Comparison of ENCODE assay signal across 25 mouse cellular contexts in genomic region chr8:77261215-77261614, GRCm38 (mm10).
DNase-seq lines count a peak whose midpoint lies in the region; ATAC-seq and TF ChIP-seq lines count a peak whose summit lies in the region.
"Had no signal": no experiment of that assay in that cellular context is flagged by ENCODE, and none has a peak within 500 bp of the region (broad histone marks: within the 10 kb centered on the region; RNA-seq: fewer than 3 reads in every experiment).

No protein-coding gene starts in this region.

- no peak overlapping the region for H3K4me3 ChIP-seq in kidney, embryonic 16.5 days (ENCODE audit: low read length)
- H3K4me3 ChIP-seq in neural tube, embryonic 14.5 days (ENCODE audit: low read depth, low read length), result no peak overlapping the region
- no peak overlapping the region for H3K4me3 ChIP-seq in intestine, postnatal 0 days (ENCODE audit: low read depth, low read length)
- H3K4me3 ChIP-seq in forebrain, embryonic 14.5 days (ENCODE audit: low read depth, low read length), result no peak overlapping the region
- H3K4me3 ChIP-seq: forebrain, embryonic 10.5 days; forebrain, embryonic 13.5 days; gastrocnemius, adult 2 months; heart, adult 2 months; heart, embryonic 10.5 days; heart, embryonic 13.5 days had no signal

- no peak overlapping the region for H3K27ac ChIP-seq in kidney, embryonic 16.5 days (ENCODE audit: low read length)
- no peak overlapping the region for H3K27ac ChIP-seq in neural tube, embryonic 14.5 days (ENCODE audit: low read depth, low read length)
- no peak overlapping the region for H3K27ac ChIP-seq in intestine, postnatal 0 days (ENCODE audit: low read depth, low read length)
- H3K27ac ChIP-seq in forebrain, embryonic 14.5 days (ENCODE audit: low read depth, low read length), result no peak overlapping the region
- H3K27ac ChIP-seq: forebrain, embryonic 10.5 days; forebrain, embryonic 13.5 days; gastrocnemius, adult 2 months; heart, adult 2 months; heart, embryonic 10.5 days; heart, embryonic 13.5 days; hindbrain, embryonic 14.5 days; hindbrain, postnatal 0 days had no signal

- ATAC-seq in kidney, embryonic 16.5 days (ENCODE audit: low FRiP score, low TSS enrichment), result peak; percentile 55; the same call in 1 of the 2 replicates
- ATAC-seq in neural tube, embryonic 14.5 days (ENCODE audit: low read depth), result 0 out of 2 replicates have a peak, but pooled peaks have one; percentile 24
- peak; percentile 90 for ATAC-seq in intestine, postnatal 0 days
- ATAC-seq in forebrain, embryonic 14.5 days, result no peak
- ATAC-seq: activated CD4-positive, CD25-positive, alpha-beta regulatory T cell, adult 4 months; forebrain, embryonic 13.5 days; forebrain, postnatal 0 days; hindbrain, postnatal 0 days had no signal

- no peak for TF ChIP-seq CTCF in intestine, postnatal 0 days (IDR thresholded peaks at IDR 0.05; ENCODE audit: low read depth)

- no peak for DNase-seq in kidney, postnatal 10 days
- DNase-seq in neural tube, embryonic 10.5 days (ENCODE audit: extremely low spot score, low spot score), result no peak
- DNase-seq in forebrain, embryonic 14.5 days (ENCODE audit: low spot score), result no peak
- no peak for DNase-seq in Muller cell, postnatal 12 days (ENCODE audit: inconsistent ontology term)
- DNase-seq: adrenal gland, postnatal 10 days; adrenal gland, postnatal 36 days; cerebellum, adult 18-20 months; cerebellum, adult 9-10 months; cerebellum, postnatal 14 days; forebrain, postnatal 0 days; gastrocnemius, adult 2 months; gastrocnemius, postnatal 14 days; heart, adult 2 months; heart, postnatal 14 days; heart, postnatal 4 days had no signal

- no peak overlapping the region for H3K9ac ChIP-seq in kidney, embryonic 16.5 days (replicated peaks; ENCODE audit: low read length)
- no peak overlapping the region for H3K9ac ChIP-seq in neural tube, embryonic 14.5 days (replicated peaks; ENCODE audit: low read depth, low read length)
- H3K9ac ChIP-seq in intestine, postnatal 0 days (ENCODE audit: low read depth, low read length), result no peak overlapping the region
- H3K9ac ChIP-seq in forebrain, embryonic 14.5 days (ENCODE audit: low read length), result no peak overlapping the region
- H3K9ac ChIP-seq: forebrain, embryonic 13.5 days; forebrain, postnatal 0 days; heart, embryonic 13.5 days; hindbrain, embryonic 14.5 days had no signal

- H3K4me2 ChIP-seq in kidney, embryonic 16.5 days (replicated peaks; ENCODE audit: low read depth, low read length), result no peak overlapping the region
- H3K4me2 ChIP-seq in neural tube, embryonic 14.5 days (ENCODE audit: low read depth, low read length), result no peak overlapping the region
- H3K4me2 ChIP-seq in intestine, postnatal 0 days (replicated peaks; ENCODE audit: low read depth), result no peak overlapping the region
- no peak overlapping the region for H3K4me2 ChIP-seq in forebrain, embryonic 14.5 days (ENCODE audit: low read length)
- H3K4me2 ChIP-seq: forebrain, embryonic 13.5 days; heart, embryonic 13.5 days; hindbrain, embryonic 14.5 days had no signal

- peaks cover 19% of the 10 kb centered on the region; the same call in 1 of the 2 replicates for H3K36me3 ChIP-seq in kidney, embryonic 16.5 days (ENCODE audit: insufficient read depth, low read length)
- no peaks in the 10 kb centered on the region for H3K36me3 ChIP-seq in neural tube, embryonic 14.5 days (ENCODE audit: control insufficient read depth, insufficient read depth, low read length)
- peaks cover 32% of the 10 kb centered on the region for H3K36me3 ChIP-seq in intestine, postnatal 0 days (ENCODE audit: control insufficient read depth, insufficient read depth)
- H3K36me3 ChIP-seq in forebrain, embryonic 14.5 days (ENCODE audit: control insufficient read depth, insufficient read depth, low read length), result no peaks in the 10 kb centered on the region

- WGBS in kidney, embryonic 16.5 days, result 76% methylated on average over 6 of the region's 6 CpGs
- 92% methylated on average over 6 of the region's 6 CpGs for WGBS in neural tube, embryonic 14.5 days
- WGBS in intestine, postnatal 0 days, result 75% methylated on average over 6 of the region's 6 CpGs
- WGBS in forebrain, embryonic 14.5 days, result 91% methylated on average over 6 of the region's 6 CpGs

- H3K4me1 ChIP-seq in kidney, embryonic 16.5 days (ENCODE audit: insufficient read depth, low read length), result no peaks in the 10 kb centered on the region
- H3K4me1 ChIP-seq in neural tube, embryonic 14.5 days (ENCODE audit: control insufficient read depth, insufficient read depth, low read length), result no peaks in the 10 kb centered on the region
- no peaks in the 10 kb centered on the region for H3K4me1 ChIP-seq in intestine, postnatal 0 days (replicated peaks; ENCODE audit: control insufficient read depth, insufficient read depth, low read length)
- no peaks in the 10 kb centered on the region for H3K4me1 ChIP-seq in forebrain, embryonic 14.5 days (ENCODE audit: control insufficient read depth, insufficient read depth, low read length)
- H3K4me1 ChIP-seq: forebrain, embryonic 10.5 days; forebrain, embryonic 13.5 days; heart, embryonic 10.5 days; heart, embryonic 13.5 days had no signal

- no peaks in the 10 kb centered on the region for H3K9me3 ChIP-seq in kidney, embryonic 16.5 days (ENCODE audit: low read length)
- H3K9me3 ChIP-seq in neural tube, embryonic 14.5 days (ENCODE audit: control insufficient read depth, low read length), result no peaks in the 10 kb centered on the region
- H3K9me3 ChIP-seq in intestine, postnatal 0 days (ENCODE audit: control insufficient read depth), result no peaks in the 10 kb centered on the region
- no peaks in the 10 kb centered on the region for H3K9me3 ChIP-seq in forebrain, embryonic 14.5 days (replicated peaks; ENCODE audit: control insufficient read depth, low read length)
- H3K9me3 ChIP-seq: forebrain, embryonic 10.5 days; forebrain, embryonic 13.5 days; heart, embryonic 10.5 days; heart, embryonic 13.5 days had no signal

- H3K27me3 ChIP-seq in kidney, embryonic 16.5 days (ENCODE audit: insufficient read depth, low read length), result no peaks in the 10 kb centered on the region
- no peaks in the 10 kb centered on the region for H3K27me3 ChIP-seq in neural tube, embryonic 14.5 days (ENCODE audit: control insufficient read depth, insufficient read depth, low read length)
- no peaks in the 10 kb centered on the region for H3K27me3 ChIP-seq in intestine, postnatal 0 days (replicated peaks; ENCODE audit: control insufficient read depth, insufficient read depth, low read length)
- H3K27me3 ChIP-seq in forebrain, embryonic 14.5 days (replicated peaks; ENCODE audit: control insufficient read depth, insufficient read depth, low read length), result no peaks in the 10 kb centered on the region
- H3K27me3 ChIP-seq: forebrain, embryonic 13.5 days; heart, embryonic 13.5 days had no signal
